ENCODE assay signal across 29 mouse cellular contexts in the genomic region with DNA sequence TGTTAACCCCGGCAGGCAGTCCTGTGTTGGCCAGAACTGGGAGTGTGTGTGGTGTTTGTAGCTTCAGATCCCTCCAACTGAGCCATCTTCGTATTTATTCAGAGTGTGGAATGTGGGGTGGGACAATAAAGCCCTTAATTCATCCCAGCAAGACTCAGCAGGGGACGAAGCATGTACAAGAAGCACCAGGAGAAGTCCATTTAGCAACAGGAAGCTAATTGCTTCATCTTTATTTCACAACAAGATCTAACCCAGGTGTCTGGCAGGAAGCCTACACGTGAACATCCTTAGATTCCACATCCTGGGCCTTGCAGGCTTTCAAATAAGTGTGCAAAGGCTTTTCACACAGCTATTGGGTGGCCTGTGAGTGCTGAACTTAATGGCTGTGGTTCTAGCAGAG. TPM values are rescaled to one million over a fixed set of nuclear protein-coding genes. Genes with fewer than 3 reads are reported as not detected.
A peak's percentile ranks its signal among the peaks of the same experiment; 100 is the strongest.
DNase-seq lines count a peak whose midpoint lies in the region; ATAC-seq and TF ChIP-seq lines count a peak whose summit lies in the region.
"Had no signal": no experiment of that assay in that cellular context is flagged by ENCODE, and none has a peak within 500 bp of the region (broad histone marks: within the 10 kb centered on the region; RNA-seq: fewer than 3 reads in every experiment).

No protein-coding gene starts in this region.

- H3K4me3 ChIP-seq in gastrocnemius, adult 2 months, result no peak overlapping the region
- H3K4me3 ChIP-seq: limb, embryonic 12.5 days; liver, embryonic 13.5 days; megakaryocyte, embryonic 14.5 days; midbrain, embryonic 15.5 days; myocyte; neural tube, embryonic 13.5 days; stomach, embryonic 15.5 days had no signal

- peak; percentile 6 for DNase-seq in layer of hippocampus, adult 11-12 months (ENCODE audit: low spot score)
- DNase-seq in layer of hippocampus, postnatal 36 days, result no peak
- peak; percentile 69 for DNase-seq in Muller cell, postnatal 12 days (ENCODE audit: inconsistent ontology term)
- DNase-seq in brain, adult 2 months (ENCODE audit: low read depth, low spot score), result peak; percentile 12
- no peak for DNase-seq in spleen, postnatal 4 days (ENCODE audit: low spot score in 2 of 2)
- no peak for DNase-seq in kidney, postnatal 25 days
- DNase-seq in gastrocnemius, adult 2 months, result no peak
- DNase-seq: adrenal gland, postnatal 14 days; B cell, adult 2 months; cerebellum, adult 11-12 months; forebrain, postnatal 0 days; gastrocnemius, postnatal 25 days; heart, postnatal 36 days; kidney, adult 2 months; kidney, postnatal 36 days; liver, embryonic 13.5 days; lung, adult 2 months; lung, postnatal 14 days; retina, postnatal 1 day; thymus, adult 2 months had no signal

- ATAC-seq in granulocyte monocyte progenitor cell, adult 5-6 weeks (replicated peaks; ENCODE audit: poor library complexity, severe bottlenecking), result 0 out of 2 replicates have a peak, but pooled peaks have one; percentile 25
- ATAC-seq: forebrain, postnatal 0 days; midbrain, embryonic 15.5 days had no signal

- no peak for TF ChIP-seq CTCF in gastrocnemius, adult 2 months (IDR thresholded peaks at IDR 0.05)

- no peak overlapping the region for H3K27ac ChIP-seq in gastrocnemius, adult 2 months
- H3K27ac ChIP-seq: hindbrain, embryonic 14.5 days; limb, embryonic 12.5 days; liver, embryonic 13.5 days; midbrain, embryonic 15.5 days; neural tube, embryonic 13.5 days; stomach, embryonic 15.5 days had no signal

- intact Hi-C loops in gastrocnemius, adult 2 months (cut with DNase I), result no loop called here

RNA-seq across cellular contexts. Expression of gene Trpm3, which starts 38.3 kb away (rescaled TPM):
- 10 to 100 TPM; 56.8 to 71.5 TPM for total RNA-seq in layer of hippocampus, postnatal 36 days (2021)
- total RNA-seq in granulocyte monocyte progenitor cell, adult 5-6 weeks (2014; fragmentation: Nextera tagmentation), result not detected in 2 replicates
- total RNA-seq in granulocyte monocyte progenitor cell, adult 5-6 weeks (2017), result not detected in 2 replicates
- under 1 TPM; 0.73 to 0.77 TPM for total RNA-seq in gastrocnemius, adult 2 months (2021)
- total RNA-seq: MEL had no signal

Comparison
In these comparisons a context has a peak if more than half of its experiments do, and no peak if none do; other contexts are left out.
1. DNase-seq: peak in layer of hippocampus, adult 11-12 months (single experiment), Muller cell, postnatal 12 days (single experiment) and brain, adult 2 months (single experiment); none in layer of hippocampus, postnatal 36 days (0 of 2), spleen, postnatal 4 days (0 of 2), kidney, postnatal 25 days (0 of 2) and gastrocnemius, adult 2 months (single experiment).
2. RNA of gene Trpm3, which starts 38.3 kb away (total RNA-seq): 56.8 to 71.5 TPM in layer of hippocampus, postnatal 36 days; 0.73 to 0.77 TPM in gastrocnemius, adult 2 months and not detected in granulocyte monocyte progenitor cell, adult 5-6 weeks; every median in the first group is over 10 times any median in the second.